Mouse (Mus musculus) hindbrain, embryonic 14.5 days (tissue): Measurements from ENCODE around the gene Dtd1. TPM values are rescaled to one million over a fixed set of nuclear protein-coding genes. Genes with fewer than 3 reads are reported as not detected.

Experiments
- ATAC-seq: fragments of 200-750 bp; cut with Nextera tagmentation; 2 replicates; pipeline ENCODE4 v1.8.0; 2017; ENCODE audit warnings: moderate number of reproducible peaks, mild to moderate bottlenecking, moderate TSS enrichment, moderate library complexity; ENCODE audit not compliant: low FRiP score
- DNase-seq: peaks from one replicate; pipeline ENCODE4 v3.0.0-alpha.2; 2015; ENCODE audit warnings: low spot score
- H3K27ac ChIP-seq: fragments of 300-500 bp; sonication (generic); 2 replicates; pipeline ENCODE4 v1.5.1; 2014; ENCODE audit warnings: mild to moderate bottlenecking, moderate library complexity
- H3K27me3 ChIP-seq: fragments of 300-500 bp; sonication (generic); 2 replicates; pipeline ENCODE4 v1.6.1; 2014; ENCODE audit warnings: mild to moderate bottlenecking, low read length, mixed read lengths; ENCODE audit not compliant: control insufficient read depth, insufficient read depth
- H3K36me3 ChIP-seq: fragments of 300-500 bp; sonication (generic); replicated peaks from 2 replicates; pipeline ENCODE4 v1.6.1; 2014; ENCODE audit not compliant: control insufficient read depth, insufficient read depth
- H3K4me1 ChIP-seq: fragments of 300-500 bp; sonication (generic); replicated peaks from 2 replicates; pipeline ENCODE4 v1.6.1; 2014; ENCODE audit warnings: antibody characterized with exemption, low read length, mixed read lengths; ENCODE audit not compliant: control insufficient read depth, insufficient read depth
- H3K4me2 ChIP-seq: fragments of 300-500 bp; sonication (generic); replicated peaks from 2 replicates; pipeline ENCODE4 v1.6.1; 2014; ENCODE audit warnings: mild to moderate bottlenecking, moderate library complexity
- H3K4me3 ChIP-seq: fragments of 300-500 bp; sonication (generic); replicated peaks from 2 replicates; pipeline ENCODE4 v1.5.1; 2014; ENCODE audit warnings: mild to moderate bottlenecking, low read length
- H3K9ac ChIP-seq: fragments of 300-500 bp; sonication (generic); 2 replicates; pipeline ENCODE4 v1.6.1; 2014
- H3K9me3 ChIP-seq: fragments of 300-500 bp; sonication (generic); 2 replicates; pipeline ENCODE4 v1.6.1; 2016; ENCODE audit warnings: low read length; ENCODE audit not compliant: control insufficient read depth
- WGBS: fragments of 180-500 bp; shearing (Covaris S2); extraction: QIAGEN DNeasy Blood & Tissue Kit; methylation state at CpG from one replicate; pipeline ENCODE4 v1.1.7; 2014; 5-methylcytosine and 5-hydroxymethylcytosine counted together
- polyA plus RNA-seq: library from polyadenylated mRNA; unstranded; fragments of >200 nt; fragmentation: Nextera tagmentation; extraction: Ambion mirVana; gene quantifications from 2 replicates; pipeline ENCODE4 v1.2.1, GENCODE M21; 2014

The Dtd1 gene
- polyA plus RNA-seq, 1 experiment from 2014 or later = 120 TPM

- Histone ChIP-seq H3K4me2 (no peak overlapping the region), H3K9ac (no peak overlapping the region), H3K27ac (no peak overlapping the region), H3K4me3 (no peak overlapping the region), H3K9me3 (peaks cover 6% of the 10 kb centered on the region; the same call in 1 of the 2 replicates), H3K27me3 (no peaks in the 10 kb centered on the region), H3K36me3 (no peaks in the 10 kb centered on the region), H3K4me1 (no peaks in the 10 kb centered on the region)
- no peak for ATAC-seq
- no peak for DNase-seq
- 67% methylated on average over 7 of the region's 7 CpGs for WGBS
Measured at GRCm38 (mm10) chr2:144764116-144764788, 164.6 kb downstream of the Dtd1 start.

- no peak overlapping the region for H3K4me3 ChIP-seq
- H3K4me1 ChIP-seq = no peaks in the 10 kb centered on the region
- ATAC-seq = no peak
- WGBS = 93% methylated on average over 5 of the region's 5 CpGs
- H3K9me3 ChIP-seq = peaks cover 6% of the 10 kb centered on the region; the same call in 1 of the 2 replicates
- H3K27me3 ChIP-seq = no peaks in the 10 kb centered on the region
- H3K27ac ChIP-seq = no peak overlapping the region
- no peak for DNase-seq
- no peak overlapping the region for H3K4me2 ChIP-seq
- no peaks in the 10 kb centered on the region for H3K36me3 ChIP-seq
- no peak overlapping the region for H3K9ac ChIP-seq
Measured at GRCm38 (mm10) chr2:144765219-144765618, 165.5 kb downstream of the Dtd1 start.

- no peaks in the 10 kb centered on the region for H3K4me1 ChIP-seq
- H3K9me3 ChIP-seq = peaks cover 6% of the 10 kb centered on the region; the same call in 1 of the 2 replicates
- H3K27me3 ChIP-seq = no peaks in the 10 kb centered on the region
- no peak overlapping the region for H3K4me3 ChIP-seq
- WGBS = 72% methylated on average over 3 of the region's 3 CpGs
- no peaks in the 10 kb centered on the region for H3K36me3 ChIP-seq
- H3K9ac ChIP-seq = no peak overlapping the region
- no peak overlapping the region for H3K4me2 ChIP-seq
- ATAC-seq (no peak), DNase-seq (no peak)
- no peak overlapping the region for H3K27ac ChIP-seq
Measured at GRCm38 (mm10) chr2:144768375-144769117, 168.8 kb downstream of the Dtd1 start.

GRCm38 (mm10) chr2:144769118-144769496, 169.4 kb downstream of the Dtd1 start:
- H3K9ac ChIP-seq = no peak overlapping the region
- peak; percentile 14; the same call in 1 of the 2 replicates for ATAC-seq
- no peak overlapping the region for H3K4me2 ChIP-seq
- peaks cover 6% of the 10 kb centered on the region; the same call in 1 of the 2 replicates for H3K9me3 ChIP-seq
- H3K27ac ChIP-seq = no peak overlapping the region
- H3K4me1 ChIP-seq = no peaks in the 10 kb centered on the region
- H3K36me3 ChIP-seq = no peaks in the 10 kb centered on the region
- DNase-seq = no peak
- H3K4me3 ChIP-seq = no peak overlapping the region
- H3K27me3 ChIP-seq = no peaks in the 10 kb centered on the region
- WGBS = 79% methylated on average over 2 of the region's 2 CpGs

- no peak overlapping the region for H3K27ac ChIP-seq
- H3K9me3 ChIP-seq = peaks cover 6% of the 10 kb centered on the region; the same call in 1 of the 2 replicates
- no peak for DNase-seq
- WGBS = 47% methylated on average over 3 of the region's 3 CpGs
- no peaks in the 10 kb centered on the region for H3K27me3 ChIP-seq
- H3K4me1 ChIP-seq = no peaks in the 10 kb centered on the region
- H3K4me3 ChIP-seq = no peak overlapping the region
- H3K4me2 ChIP-seq = no peak overlapping the region
- H3K9ac ChIP-seq = no peak overlapping the region
- peak; percentile 64 for ATAC-seq
- H3K36me3 ChIP-seq = no peaks in the 10 kb centered on the region
Measured at GRCm38 (mm10) chr2:144769556-144769955, 169.9 kb downstream of the Dtd1 start.

- Histone ChIP-seq H3K9me3 (peaks cover 6% of the 10 kb centered on the region; the same call in 1 of the 2 replicates), H3K27ac (no peak overlapping the region), H3K36me3 (no peaks in the 10 kb centered on the region), H3K9ac (no peak overlapping the region), H3K4me1 (no peaks in the 10 kb centered on the region), H3K27me3 (no peaks in the 10 kb centered on the region), H3K4me3 (no peak overlapping the region), H3K4me2 (no peak overlapping the region)
- WGBS = 83% methylated on average over 7 of the region's 7 CpGs
- DNase-seq (no peak), ATAC-seq (no peak)
Measured at GRCm38 (mm10) chr2:144770452-144770941, 170.8 kb downstream of the Dtd1 start.

GRCm38 (mm10) chr2:144771841-144772240, 172.1 kb downstream of the Dtd1 start:
- Histone ChIP-seq H3K36me3 (no peaks in the 10 kb centered on the region), H3K27me3 (no peaks in the 10 kb centered on the region), H3K4me3 (no peak overlapping the region), H3K4me1 (no peaks in the 10 kb centered on the region), H3K4me2 (no peak overlapping the region), H3K9me3 (0 out of 2 replicates have a peak, but pooled peaks cover under 1% of the 10 kb centered on the region), H3K27ac (no peak overlapping the region), H3K9ac (no peak overlapping the region)
- ATAC-seq = no peak
- DNase-seq = no peak
- 90% methylated on average over 4 of the region's 4 CpGs for WGBS

GRCm38 (mm10) chr2:144774636-144775160, 175.0 kb downstream of the Dtd1 start:
- Histone ChIP-seq H3K27me3 (no peaks in the 10 kb centered on the region), H3K9ac (no peak overlapping the region), H3K4me2 (no peak overlapping the region), H3K4me3 (no peak overlapping the region), H3K9me3 (no peaks in the 10 kb centered on the region), H3K36me3 (no peaks in the 10 kb centered on the region), H3K27ac (no peak overlapping the region), H3K4me1 (no peaks in the 10 kb centered on the region)
- WGBS = 85% methylated on average over 8 of the region's 8 CpGs
- ATAC-seq (no peak), DNase-seq (no peak)

GRCm38 (mm10) chr2:144775626-144776025, 175.9 kb downstream of the Dtd1 start:
- Histone ChIP-seq H3K9me3 (no peaks in the 10 kb centered on the region), H3K4me2 (no peak overlapping the region), H3K27me3 (no peaks in the 10 kb centered on the region), H3K4me3 (no peak overlapping the region), H3K4me1 (no peaks in the 10 kb centered on the region), H3K36me3 (no peaks in the 10 kb centered on the region), H3K9ac (no peak overlapping the region), H3K27ac (no peak overlapping the region)
- 88% methylated on average over 4 of the region's 4 CpGs for WGBS
- no peak for DNase-seq
- ATAC-seq = no peak
